Mouse (Mus musculus) spleen, postnatal 14 days (tissue): ENCODE results near the gene Myo5c.

ENCODE experiments used
- DNase-seq, 2 experiments: peaks; one replicate each; pipeline ENCODE4 v3.0.0; 2021 to 2022; ENCODE audit warnings: low spot score in 2 of 2

Gene Myo5c

DNA sequence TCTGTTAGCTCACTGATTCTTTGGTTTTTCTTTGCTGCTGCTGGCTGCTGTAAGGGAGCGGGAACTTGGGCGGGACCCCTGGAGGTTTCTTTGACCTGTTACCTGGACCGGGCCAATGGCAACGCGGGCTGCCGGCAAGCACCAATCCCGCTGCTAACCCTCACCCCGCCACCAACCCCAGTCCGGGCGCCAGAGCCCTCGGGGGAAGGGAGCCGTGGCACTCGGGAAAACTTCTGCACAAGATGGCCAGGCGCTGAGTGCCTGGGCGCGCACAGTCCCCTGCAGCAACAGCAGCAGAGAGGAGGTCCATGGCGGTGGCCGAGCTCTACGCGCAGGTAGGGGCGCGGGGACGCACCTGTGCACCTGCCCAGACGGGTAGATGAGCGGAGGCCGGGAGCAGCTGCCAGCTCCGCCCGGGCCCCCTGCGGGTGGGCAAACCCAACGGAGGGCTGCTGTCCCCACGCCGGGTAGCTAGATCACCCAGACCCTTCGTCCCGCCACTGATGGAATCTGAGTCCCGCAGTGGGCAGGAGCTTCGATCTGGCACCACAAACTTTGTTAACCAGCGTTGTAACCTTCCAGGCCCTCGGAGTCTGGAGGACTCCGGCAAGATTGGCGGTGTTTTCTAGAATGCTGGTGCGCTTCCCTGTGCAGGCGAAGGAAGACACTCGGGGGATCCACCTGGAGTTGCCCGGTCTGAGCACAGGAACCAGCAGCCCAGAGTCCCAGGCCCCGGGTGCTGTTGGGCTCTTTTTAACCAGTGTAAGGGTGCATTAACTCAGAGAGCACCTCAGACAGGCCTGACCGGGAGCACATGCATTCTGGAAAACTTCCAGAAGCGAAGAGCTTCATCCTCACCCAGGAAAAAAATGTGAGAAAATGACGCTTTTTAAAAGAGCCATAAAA, at the start of gene Myo5c:
Gene Myo5c (plus strand): TSS at position 180 of the 906 bp plus-strand sequence.
- DNase-seq, result no peak

DNA sequence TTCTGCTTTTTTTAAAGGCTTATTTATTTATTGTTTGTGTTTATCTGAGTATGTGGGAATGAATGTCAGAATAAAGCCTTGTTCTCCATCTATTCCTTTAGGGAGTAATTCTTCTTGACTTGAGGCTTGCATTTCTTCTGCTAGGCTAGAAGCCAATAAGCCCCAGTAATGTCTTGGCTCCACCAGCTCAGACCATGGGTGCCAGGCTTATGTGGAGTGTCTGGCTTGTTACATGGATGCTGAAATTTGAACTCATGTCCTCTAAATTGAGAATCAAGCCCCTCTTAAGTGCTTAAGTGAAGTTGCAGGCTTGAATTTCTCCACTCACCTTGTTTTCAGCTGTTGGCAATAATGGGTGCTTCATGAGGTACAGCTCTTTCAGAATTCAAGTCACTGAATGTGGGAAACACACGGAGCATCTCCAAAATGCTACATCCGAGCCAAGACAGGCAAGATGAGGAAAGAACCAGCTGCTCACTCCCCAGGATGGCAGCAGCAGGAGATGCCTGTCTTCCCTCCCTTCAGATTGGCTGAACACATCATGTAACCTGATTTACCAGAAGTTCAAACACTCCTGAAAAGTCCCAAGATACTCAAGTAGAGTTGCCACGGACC, 44.1 kb upstream of the Myo5c start:
- DNase-seq, result no peak

DNA sequence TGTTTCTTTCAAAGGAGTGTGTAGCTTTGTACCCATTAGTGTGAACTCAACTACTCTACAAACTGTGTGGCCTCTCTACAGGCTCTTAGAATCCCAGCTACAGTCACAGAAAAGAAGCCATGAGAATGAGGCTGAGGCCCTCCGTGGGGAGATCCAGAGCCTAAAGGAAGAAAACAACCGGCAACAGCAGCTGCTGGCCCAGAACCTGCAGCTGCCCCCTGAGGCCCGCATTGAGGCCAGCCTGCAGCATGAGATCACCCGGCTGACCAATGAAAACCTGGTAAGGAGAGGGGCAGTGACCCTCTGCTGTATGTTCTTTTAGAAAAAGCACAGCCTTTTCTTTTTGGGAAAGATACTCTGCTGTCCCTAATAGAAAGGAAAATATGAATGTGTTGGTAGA, 38.0 kb upstream of the Myo5c start:
- no peak for DNase-seq

DNA sequence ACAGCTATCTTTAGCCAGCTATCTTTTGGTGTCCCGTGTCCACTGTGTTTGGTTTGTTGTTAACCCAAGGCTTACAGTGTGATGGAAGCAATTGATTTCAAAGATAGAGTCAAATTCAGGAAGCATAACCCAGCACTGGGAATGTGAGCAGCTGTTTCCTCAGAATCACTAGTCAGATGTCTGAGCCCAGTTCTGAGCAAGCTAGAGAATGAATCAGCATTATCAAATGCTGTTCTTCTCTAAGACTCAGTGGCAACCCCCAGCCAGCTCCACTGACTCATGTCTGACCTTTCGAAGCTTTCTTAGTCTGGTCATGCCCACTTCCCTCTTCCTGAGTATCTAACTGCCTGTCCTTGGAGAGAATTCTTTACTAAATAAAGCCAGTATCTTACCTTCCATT, 35.5 kb upstream of the Myo5c start:
- DNase-seq, result no peak

DNA sequence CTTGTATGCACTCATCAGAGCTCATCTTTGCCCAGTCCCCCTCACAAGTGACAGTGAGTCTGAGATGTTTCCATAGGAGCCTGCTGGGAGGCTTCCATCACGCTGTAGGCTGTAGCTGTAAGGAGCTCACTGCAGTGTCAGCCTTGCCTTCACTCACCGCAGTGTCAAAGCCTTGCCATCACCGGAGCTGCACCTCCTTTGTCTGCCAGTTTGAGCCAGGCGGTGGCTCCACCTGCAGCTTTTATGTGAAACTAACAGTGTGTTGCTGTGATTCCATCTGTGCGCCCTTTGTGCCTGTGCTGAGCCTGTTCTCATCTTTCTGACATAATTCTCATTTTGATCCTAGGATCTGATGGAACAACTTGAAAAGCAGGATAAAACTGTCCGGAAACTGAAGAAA, 34.5 kb upstream of the Myo5c start:
- peak in 1 of 2 experiments; percentile 6 for DNase-seq

DNA sequence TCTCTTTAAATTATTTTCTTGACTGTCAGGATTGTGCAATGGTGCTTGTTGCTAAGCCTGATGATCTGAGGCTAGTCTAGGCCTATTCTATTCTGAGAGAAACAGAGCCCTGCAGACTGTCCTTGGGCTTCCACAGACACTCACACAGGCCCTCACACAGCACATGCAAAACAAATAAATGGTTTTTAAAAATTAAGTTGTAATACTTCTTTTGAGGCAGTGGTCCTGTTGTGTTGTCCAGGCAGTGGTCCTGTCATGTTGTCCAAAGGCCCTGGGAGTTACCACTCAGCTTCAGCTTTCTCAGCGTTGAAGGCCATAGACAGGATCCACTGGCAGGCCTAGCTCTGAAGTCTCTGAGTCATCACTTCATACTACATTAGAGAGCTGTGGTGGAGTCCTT, 30.3 kb upstream of the Myo5c start:
- DNase-seq, result no peak

DNA sequence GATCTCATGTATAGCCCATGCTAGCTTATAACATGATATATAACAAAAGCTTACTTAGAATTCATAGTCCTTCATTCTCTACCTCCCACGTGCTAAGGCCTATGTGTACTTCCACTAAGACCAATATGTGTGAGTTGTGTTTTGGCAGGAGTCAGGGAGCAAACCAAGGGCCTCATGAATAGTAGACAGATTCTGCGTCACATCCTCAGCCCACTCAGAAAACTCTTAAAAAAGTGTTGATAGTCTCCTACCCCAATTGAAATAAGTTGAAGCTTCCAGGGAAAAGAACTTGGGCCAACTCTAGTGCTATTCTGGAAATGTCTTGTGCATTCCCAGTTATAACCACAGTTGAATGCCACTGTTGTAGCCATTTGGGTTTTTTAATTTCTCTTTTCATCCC, 29.8 kb upstream of the Myo5c start:
- no peak for DNase-seq

DNA sequence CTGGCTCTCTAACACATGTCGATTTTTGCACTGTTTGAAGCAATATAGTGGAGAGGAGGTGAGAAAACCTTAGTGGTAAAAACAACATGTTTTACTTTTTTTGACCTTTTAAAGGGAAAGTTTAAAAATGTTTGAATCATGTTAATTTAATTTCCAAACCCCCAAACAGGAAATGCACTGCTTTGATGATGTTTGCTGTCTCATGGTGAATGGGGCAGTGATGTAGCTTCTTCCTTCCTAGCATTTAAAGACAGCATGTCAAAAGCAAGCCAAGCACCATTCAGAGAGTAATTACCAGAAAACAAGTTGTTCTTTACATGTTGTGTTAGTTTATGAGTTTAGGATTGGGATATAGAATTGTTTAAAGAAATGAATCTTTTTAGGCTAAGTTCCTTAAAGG, 22.6 kb upstream of the Myo5c start:
- no peak for DNase-seq

DNA sequence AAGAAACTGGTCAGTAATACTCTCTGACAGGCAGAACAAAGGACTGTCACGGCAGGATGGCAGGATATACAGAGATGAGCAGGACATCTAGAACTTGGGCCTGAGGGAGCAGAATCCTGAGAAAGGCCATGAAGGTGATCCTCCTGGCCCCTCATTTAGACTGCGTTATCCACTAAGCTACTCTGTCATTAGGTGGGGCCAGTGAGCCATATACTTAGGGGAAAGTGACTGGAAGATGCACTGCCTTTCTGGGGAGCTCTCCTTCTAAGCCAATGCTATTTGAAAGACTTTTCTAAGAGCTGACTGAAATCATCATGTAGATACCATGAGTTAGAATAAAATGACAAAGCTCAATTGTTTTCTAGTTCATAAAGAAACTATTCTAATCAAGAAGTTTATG, 21.6 kb upstream of the Myo5c start:
- DNase-seq, result no peak

DNA sequence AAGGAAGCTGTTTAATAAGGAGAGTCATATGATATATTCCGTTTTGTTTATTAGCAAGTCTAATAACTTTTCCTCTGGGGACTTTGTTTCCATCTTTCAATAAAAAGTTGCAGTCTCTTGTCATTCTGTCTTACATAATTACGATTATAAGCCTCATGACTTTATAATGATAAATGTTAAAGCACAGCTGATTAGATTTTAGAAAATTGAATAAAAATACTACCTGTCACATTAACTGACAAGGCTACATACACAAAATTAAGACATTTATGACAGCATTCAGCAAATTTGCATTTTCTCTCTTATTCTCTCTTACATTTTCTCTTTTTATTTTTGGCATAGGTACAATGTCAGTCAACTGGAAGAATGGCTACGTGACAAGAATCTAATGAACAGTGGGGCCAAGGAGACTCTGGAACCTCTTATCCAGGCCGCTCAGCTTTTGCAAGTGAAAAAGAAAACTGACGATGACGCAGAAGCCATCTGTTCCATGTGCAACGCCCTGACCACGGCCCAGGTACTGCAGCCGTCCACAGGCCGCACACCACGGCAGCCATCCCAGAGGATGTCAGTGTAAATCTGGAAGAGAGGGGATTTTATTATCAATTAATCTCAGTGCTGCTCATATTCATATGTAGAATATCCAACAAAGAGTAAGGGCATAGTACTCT, 16.9 kb upstream of the Myo5c start:
- no peak for DNase-seq

DNA sequence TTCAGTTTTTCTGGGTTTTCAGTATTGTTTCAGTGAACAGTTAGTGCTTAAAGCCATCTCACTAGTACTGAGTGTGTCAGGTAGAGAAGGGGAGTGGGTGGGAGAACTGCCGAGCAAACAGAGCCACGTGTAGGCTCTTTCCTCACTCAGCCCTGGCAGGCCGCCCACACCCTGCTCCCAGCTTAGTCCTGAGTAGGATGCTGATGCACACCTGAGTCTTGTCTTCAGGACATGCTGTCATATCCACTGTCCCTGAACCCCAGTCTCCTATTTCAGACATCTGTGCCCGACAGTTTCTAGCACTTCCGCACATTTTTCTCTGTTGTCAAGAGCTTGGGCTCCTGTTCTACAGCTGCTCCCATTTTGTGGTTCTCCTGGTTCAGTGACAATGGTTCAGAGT, 11.9 kb upstream of the Myo5c start:
- no peak for DNase-seq

DNA sequence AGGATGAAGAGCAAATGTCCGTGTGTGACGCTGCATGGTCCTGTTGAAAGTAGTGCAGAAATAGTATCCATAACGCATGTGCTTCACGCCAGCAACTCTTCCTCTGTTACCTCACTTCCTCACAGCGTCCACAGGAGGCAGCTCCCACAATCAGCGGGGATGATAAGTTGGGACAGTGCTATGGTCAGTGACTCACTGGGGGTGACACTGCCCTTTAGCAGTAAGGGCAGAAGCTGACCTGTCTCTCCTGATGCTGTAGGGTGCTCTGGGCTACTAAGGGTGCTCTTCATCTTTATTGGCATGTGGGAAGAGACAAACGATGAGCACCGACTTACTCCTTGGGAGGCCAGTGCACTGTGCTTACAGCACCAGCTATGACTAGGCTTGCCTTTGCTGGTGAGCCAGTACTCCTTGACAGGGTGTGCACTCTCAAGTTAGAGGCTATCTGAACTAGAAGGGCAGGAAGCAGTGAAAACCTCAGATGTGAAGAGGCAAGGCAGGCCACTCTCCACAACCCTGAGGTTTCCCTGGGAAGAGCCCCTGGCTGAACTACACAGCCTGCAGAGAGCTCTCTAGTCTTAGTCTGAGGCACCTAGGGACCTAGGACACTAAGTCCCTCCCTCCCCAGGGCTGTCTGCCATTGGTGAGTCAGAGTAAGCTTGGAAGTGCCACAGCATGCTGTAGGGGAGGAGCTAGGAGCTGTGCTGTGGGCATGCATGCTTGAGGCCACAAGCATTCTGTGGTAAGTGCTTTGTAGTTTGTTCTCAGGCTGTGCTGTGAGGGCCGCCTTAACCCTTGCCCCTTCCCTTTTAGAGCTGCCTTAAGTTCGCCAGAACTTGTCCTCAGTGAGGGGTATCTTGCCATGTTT, 10.2 kb upstream of the Myo5c start:
- DNase-seq, result no peak

DNA sequence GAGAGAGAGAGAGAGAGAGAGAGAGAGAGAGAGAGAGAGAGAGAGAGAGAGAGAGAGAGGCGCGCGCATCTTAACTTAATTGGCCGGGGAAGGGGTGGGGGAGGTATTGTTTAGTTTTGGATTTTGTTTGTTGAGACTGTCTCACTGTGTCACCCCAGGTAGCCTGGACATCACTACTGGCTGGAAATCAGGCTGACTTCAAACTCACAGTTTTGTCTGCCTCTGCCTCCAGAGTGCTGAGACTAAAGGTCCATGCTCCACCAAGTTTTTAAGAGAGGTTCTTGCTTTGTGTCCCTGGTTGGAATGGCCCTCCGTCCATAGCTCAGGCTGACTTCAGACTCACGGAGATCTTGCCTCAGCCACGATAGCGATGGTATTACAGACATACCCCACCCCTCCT, 1.0 kb downstream of the Myo5c start:
- DNase-seq, result no peak

DNA sequence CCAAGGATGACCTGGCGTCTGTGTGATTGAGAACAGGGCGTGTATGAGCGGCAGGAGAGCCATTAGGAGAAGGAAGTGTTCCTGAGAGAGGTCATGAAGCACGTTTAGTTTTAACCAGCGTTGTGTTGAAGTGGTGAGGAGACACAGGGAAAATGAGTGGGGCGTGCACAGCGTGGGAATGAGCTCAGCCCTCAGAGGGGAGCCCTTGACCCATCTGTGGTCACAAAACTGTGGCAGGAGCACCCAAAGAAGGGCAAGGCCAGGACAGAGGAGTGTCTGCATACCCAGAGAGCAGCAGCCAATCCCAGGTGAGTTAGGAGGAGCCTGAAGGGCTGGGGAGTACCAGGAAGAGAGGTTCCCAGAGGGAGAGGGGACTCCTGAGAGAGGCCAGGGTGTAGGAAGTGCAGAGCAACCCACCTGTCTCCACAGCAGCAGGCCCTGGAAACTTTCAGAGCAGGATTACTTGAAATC, 2.5 kb downstream of the Myo5c start:
- no peak for DNase-seq

DNA sequence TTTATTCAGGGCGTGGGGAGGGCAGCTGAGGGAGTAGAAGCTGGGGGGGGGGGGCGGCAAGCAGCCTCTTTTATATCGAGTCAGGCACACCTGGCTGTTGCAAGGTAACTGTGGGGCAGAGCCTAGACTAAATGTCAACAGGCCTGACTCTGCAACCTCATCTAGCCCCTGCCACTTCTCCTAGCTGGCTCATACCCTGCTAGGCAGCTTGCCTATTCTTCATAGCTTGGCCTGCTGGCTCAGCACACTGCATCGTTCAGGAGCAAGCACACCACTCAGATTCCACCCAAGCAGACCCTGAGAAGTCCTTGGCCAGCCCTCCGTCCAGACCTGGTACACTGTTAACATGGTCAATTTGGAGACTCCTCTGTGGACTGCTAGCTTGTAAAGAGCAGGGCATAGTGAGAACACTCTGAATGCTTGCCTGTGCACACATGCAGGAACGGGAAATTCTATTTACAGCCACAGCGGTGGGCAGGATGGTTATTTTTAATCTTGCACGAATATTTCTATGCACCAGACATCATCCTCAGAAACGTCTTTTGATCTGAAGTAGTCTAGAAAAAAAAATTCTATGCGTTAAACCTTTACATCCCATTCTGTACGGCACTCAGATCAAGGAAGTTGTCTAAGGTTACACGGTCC, 3.3 kb downstream of the Myo5c start:
- no peak for DNase-seq

DNA sequence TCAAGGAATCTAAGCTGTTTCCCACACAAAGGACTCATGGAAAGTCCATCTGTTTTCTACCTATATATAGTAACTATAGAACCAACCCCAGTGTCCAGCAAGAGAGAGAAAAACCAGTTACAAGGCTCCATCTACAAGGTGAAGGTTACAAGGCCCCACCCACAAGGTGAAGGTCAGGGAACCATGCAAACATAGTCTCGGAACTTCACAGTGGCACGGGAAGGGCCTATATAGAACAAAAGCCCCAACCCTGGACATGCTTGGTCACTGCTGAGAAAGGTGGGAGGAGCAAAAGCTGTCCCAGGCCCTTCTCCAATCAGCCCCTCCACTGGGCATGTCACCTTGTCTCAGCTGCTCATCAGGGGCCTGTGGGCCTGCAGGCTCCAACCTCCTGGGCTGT, 3.9 kb downstream of the Myo5c start:
- no peak for DNase-seq

DNA sequence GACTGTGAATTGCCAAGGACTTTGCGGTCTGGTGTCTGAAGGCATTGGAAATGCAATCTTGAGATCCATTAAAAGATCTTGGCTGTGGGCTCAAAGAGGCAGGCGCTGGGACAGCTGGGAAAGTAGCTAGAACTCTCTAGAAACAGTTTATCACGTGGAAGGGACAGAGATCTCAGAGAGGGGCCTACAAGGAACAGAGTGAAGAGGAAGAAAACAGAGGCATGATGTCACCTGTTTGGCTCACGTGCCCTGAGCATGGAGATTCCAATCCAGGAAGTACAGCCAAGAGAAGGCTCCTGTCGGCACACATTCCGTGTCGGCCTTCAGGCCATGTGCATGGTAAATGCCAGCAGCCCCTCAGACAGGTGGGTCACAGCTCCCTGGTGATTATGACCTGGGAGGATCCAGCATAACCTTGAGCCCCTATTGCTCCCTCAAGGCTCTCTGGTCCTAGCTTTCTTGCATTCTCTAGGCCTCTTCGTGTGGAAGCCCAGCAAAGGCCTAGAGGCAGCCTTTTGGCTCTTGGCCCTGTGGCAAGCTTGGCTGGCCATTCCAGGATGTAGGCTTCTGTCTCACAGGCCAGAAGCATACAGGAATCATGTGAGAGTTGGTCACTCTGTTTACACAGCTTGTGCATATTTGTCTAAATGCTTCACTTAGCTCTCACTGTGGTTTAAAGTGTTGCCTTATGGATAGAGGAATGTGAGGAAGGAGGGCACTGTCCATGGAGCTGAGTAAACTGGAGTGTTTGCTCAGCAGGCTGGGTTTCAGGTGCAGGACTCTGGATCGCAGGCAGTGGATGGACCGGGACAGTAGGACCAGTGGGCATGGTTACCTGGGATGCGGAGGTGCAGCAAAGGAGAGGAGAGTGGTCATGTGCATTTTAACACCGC, 4.8 kb downstream of the Myo5c start:
- no peak for DNase-seq

DNA sequence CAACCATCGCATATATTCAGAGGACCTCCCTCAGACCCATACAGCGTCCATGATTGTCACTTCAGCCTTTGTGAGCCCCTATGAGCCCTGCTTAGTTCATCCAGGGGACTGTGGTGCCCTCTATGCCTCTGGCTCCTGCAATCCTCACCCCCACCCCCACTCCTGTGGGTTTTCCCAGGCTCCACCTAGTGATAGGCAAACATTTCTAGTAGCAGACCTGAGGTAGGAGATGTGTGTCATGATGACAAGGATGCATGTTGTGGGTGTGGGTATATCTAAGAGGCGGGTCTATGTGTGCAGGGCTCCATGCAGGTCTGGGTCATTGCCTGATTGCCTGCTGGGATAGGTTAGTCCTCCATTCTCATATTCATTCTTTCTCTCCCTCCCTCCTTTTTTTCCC, 6.4 kb downstream of the Myo5c start:
- DNase-seq, result no peak

DNA sequence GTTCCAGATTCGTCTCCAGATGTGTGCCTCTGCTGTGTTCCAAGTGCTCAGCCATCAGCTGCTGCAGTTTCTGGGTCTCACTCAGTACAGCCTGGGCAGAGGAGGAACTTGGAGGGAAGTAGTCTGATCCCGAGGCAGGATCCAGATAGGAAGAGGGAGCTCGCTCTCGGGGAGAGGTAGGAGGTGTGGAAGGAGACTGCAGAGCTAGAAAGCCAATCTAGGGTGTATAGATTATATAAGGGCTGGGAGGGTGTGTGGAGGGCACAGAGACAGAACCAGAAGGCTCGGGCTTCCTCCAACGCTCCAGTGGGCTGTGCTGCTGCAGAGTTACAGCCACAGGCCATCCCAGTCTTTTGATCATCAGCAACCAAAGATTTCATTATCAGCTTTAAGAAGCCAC, 11.2 kb downstream of the Myo5c start:
- no peak for DNase-seq

DNA sequence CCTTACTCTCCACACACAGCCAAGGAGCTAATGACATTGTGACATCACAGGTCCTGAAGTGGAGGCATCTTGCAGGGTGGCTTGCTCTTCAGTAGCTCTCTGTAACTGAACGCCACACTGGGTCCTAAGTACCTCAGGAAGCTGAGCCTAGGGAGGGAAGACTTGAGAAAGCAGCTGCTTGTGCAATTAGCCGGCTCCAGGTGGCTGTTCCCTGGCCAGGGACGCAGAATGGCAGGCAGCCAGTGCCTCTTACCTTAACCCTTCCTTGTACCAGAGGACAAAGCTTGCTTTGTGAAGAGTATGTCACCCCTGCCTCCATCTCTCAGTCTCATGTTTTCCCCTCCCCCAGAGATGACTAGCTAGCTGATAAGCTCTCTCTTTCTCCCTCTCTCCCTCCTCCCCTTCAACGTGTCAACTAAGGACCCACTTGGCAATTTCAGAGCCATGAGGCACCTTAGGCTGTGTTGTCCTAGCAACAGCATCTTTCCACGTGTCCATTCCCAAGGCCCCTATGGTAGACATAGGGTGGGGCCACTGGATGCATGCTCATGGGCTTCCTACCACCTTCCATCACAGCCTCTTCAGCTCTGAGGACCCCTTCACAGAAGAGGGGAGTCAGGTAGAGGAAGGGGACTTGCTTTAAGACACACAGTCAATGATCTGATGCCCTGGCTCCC, 12.0 kb downstream of the Myo5c start:
- DNase-seq, result no peak
